Mouse (Mus musculus) liver, embryonic 14.5 days (tissue): ENCODE measurements at regions not wholly inside any gene's neighbourhood (a gene's known extent, or its start where the extent isn't known, plus 50 kb on each side); places are given as distances from the start of the nearest gene placed in this dataset.

Experiments
- CTCF ChIP-seq: IDR thresholded peaks from 2 replicates; pipeline ENCODE4 v1.5.1; 2016; ENCODE audit warnings: antibody characterized with exemption, low read depth, control low read depth
- EP300 ChIP-seq: IDR thresholded peaks from 2 replicates; pipeline ENCODE4 v1.6.1; 2016; ENCODE audit warnings: antibody characterized with exemption, low read depth

- TF ChIP-seq CTCF, result no peak
- TF ChIP-seq EP300, result no peak
Measured at GRCm38 (mm10) chr10:8028840-8029239, 72.8 kb upstream of the Tab2 start.
